Mouse (Mus musculus) midbrain, embryonic 10.5 days (tissue): ENCODE measurements at regions not wholly inside any gene's neighbourhood (a gene's known extent, or its start where the extent isn't known, plus 50 kb on each side); places are given as distances from the start of the nearest gene placed in this dataset.

Source experiments
- DNase-seq: peaks from one replicate; pipeline ENCODE4 v3.0.0-alpha.2; 2017; ENCODE audit warnings: low spot score
- H3K27ac ChIP-seq: fragments of 300-500 bp; sonication (generic); replicated peaks from 2 replicates; pipeline ENCODE4 v1.5.1; 2016; ENCODE audit warnings: mild to moderate bottlenecking
- H3K27me3 ChIP-seq: fragments of 300-500 bp; sonication (generic); 2 replicates; pipeline ENCODE4 v1.6.1; 2016; ENCODE audit warnings: low read depth, mild to moderate bottlenecking; ENCODE audit not compliant: poor library complexity, severe bottlenecking
- H3K36me3 ChIP-seq: fragments of 300-500 bp; sonication (generic); 2 replicates; pipeline ENCODE4 v1.6.1; 2016; ENCODE audit warnings: mild to moderate bottlenecking, moderate library complexity
- H3K4me1 ChIP-seq: fragments of 300-500 bp; sonication (generic); 2 replicates; pipeline ENCODE4 v1.6.1; 2016
- H3K4me3 ChIP-seq: fragments of 300-500 bp; sonication (generic); 2 replicates; pipeline ENCODE4 v1.5.1; 2016; ENCODE audit warnings: mild to moderate bottlenecking, moderate library complexity
- H3K9me3 ChIP-seq: fragments of 300-500 bp; sonication (generic); replicated peaks from 2 replicates; pipeline ENCODE4 v1.6.1; 2016; ENCODE audit warnings: mild to moderate bottlenecking
- WGBS: fragments of 180-500 bp; shearing (Covaris S2); methylation state at CpG from one replicate; pipeline ENCODE4 v1.1.7; 2016; 5-methylcytosine and 5-hydroxymethylcytosine counted together

DNA sequence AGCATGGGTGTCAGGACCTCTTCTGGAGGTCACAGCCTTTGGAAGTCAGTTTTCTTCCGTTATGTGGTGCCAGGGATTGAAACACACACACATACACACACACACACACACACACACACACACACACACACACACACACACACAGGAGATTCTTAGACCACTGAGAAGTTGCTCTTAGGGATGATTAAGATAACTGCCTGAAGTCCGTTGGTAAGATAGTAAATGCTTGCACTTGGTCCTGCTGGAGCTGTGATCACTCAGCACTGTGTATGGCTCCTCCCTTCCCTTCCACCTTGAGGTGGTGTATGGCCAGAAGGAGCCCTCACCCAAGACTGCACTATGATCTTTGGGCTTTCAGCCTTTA, 118.7 kb upstream of the Slc22a12 start:
- peaks cover 31% of the 10 kb centered on the region for H3K4me1 ChIP-seq
- no peaks in the 10 kb centered on the region for H3K9me3 ChIP-seq
- 50% methylated on average over 2 of the region's 2 CpGs for WGBS
- no peak for DNase-seq
- H3K36me3 ChIP-seq: no peaks in the 10 kb centered on the region
- H3K4me3 ChIP-seq: no peak overlapping the region
- peaks cover 74% of the 10 kb centered on the region for H3K27me3 ChIP-seq
- H3K27ac ChIP-seq: no peak overlapping the region

- peaks cover 31% of the 10 kb centered on the region for H3K4me1 ChIP-seq
- no peaks in the 10 kb centered on the region for H3K36me3 ChIP-seq
- no peak for DNase-seq
- no peak overlapping the region for H3K4me3 ChIP-seq
- H3K27me3 ChIP-seq: peaks cover 74% of the 10 kb centered on the region
- H3K9me3 ChIP-seq: no peaks in the 10 kb centered on the region
- H3K27ac ChIP-seq: no peak overlapping the region
- WGBS: 27% methylated on average over 8 of the region's 8 CpGs
Observed at GRCm38 (mm10) chr19:6660723-6661507, 118.1 kb upstream of the Slc22a12 start.

DNA sequence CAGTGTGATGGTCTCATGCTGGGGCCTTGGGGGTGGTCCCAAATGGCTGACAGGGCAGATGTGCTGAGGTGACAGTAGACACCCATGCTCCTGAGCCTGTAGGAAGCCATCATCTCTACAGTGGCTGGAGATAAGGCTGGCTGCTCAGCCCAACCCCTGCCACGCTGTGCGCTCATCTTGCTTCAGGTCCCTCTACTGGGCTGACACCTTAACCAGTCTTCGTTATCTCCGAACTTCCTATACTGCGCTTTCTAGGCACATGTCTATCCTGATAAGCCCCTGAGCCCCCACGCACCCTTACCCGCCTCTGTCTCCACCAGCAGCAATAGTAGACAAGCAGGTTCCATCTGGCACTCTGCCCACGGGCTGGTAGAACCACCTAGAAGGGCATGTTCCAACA, 117.3 kb upstream of the Slc22a12 start:
- H3K27me3 ChIP-seq: peaks cover 69% of the 10 kb centered on the region
- 84% methylated on average over 8 of the region's 8 CpGs for WGBS
- H3K4me1 ChIP-seq: peaks cover 31% of the 10 kb centered on the region
- no peak overlapping the region for H3K4me3 ChIP-seq
- no peaks in the 10 kb centered on the region for H3K36me3 ChIP-seq
- no peaks in the 10 kb centered on the region for H3K9me3 ChIP-seq
- H3K27ac ChIP-seq: no peak overlapping the region
- no peak for DNase-seq

GRCm38 (mm10) chr19:6654550-6654949, 111.7 kb upstream of the Slc22a12 start:
- H3K27me3 ChIP-seq: peaks cover 23% of the 10 kb centered on the region
- H3K4me3 ChIP-seq: no peak overlapping the region
- H3K4me1 ChIP-seq: no peaks in the 10 kb centered on the region
- H3K27ac ChIP-seq: no peak overlapping the region
- no peaks in the 10 kb centered on the region for H3K36me3 ChIP-seq
- H3K9me3 ChIP-seq: no peaks in the 10 kb centered on the region; the same call in 1 of the 2 replicates
- DNase-seq: no peak
- 87% methylated on average over 5 of the region's 5 CpGs for WGBS

DNA sequence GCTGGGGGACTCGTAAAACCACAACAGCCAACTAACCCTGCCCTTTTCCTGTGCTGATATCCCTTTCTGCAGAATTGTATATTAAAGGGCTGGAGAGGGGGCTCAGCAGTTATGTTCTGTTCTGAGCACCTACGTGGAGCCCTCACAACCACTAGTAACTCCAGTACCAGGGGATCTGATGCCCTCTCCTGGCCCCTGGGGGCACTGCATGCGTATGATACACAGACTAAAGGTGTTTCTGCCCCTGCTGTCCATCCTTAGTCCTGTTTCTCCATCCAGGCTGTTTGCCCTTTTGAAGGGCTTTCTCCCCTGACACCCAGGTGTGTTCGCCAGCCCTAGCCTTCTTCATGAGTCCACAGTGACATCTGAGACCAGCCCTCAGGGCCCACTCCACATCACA, 109.9 kb upstream of the Slc22a12 start:
- no peaks in the 10 kb centered on the region for H3K4me1 ChIP-seq
- no peak overlapping the region for H3K4me3 ChIP-seq
- H3K27ac ChIP-seq: no peak overlapping the region
- DNase-seq: no peak
- H3K36me3 ChIP-seq: no peaks in the 10 kb centered on the region
- H3K27me3 ChIP-seq: peaks cover 12% of the 10 kb centered on the region
- peaks cover 2% of the 10 kb centered on the region; the same call in 1 of the 2 replicates for H3K9me3 ChIP-seq
- WGBS: 79% methylated on average over 4 of the region's 4 CpGs

GRCm38 (mm10) chr19:6651192-6651591, 108.4 kb upstream of the Slc22a12 start:
- Histone ChIP-seq H3K36me3 (no peaks in the 10 kb centered on the region), H3K9me3 (peaks cover 9% of the 10 kb centered on the region; the same call in 1 of the 2 replicates), H3K27ac (no peak overlapping the region), H3K4me1 (no peaks in the 10 kb centered on the region), H3K27me3 (peaks cover 5% of the 10 kb centered on the region; the same call in 1 of the 2 replicates), H3K4me3 (no peak overlapping the region)
- DNase-seq: no peak
- WGBS: 82% methylated on average over 5 of the region's 5 CpGs

DNA sequence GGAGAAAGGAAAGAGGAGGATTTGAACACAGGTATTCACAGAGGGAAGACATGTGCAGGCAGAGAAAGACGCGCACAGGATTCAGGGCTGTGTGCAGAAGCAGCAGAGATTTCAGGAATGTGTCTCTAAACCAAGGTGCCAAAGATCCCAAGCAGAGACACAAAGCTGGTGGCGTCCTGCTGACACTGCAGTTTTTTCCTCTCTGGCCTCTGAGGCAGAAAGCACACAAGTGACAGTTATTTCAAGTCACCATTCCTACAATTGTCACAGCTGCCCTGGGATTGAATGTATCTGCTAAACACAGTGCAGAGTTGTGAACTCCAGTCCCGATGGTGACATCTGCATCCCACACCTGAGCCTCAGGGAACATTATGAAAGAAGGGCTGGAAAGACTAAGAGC, 107.1 kb upstream of the Slc22a12 start:
- Histone ChIP-seq H3K27ac (no peak overlapping the region), H3K4me3 (no peak overlapping the region), H3K9me3 (peaks cover 9% of the 10 kb centered on the region; the same call in 1 of the 2 replicates), H3K27me3 (no peaks in the 10 kb centered on the region), H3K4me1 (no peaks in the 10 kb centered on the region), H3K36me3 (no peaks in the 10 kb centered on the region)
- no peak for DNase-seq
- 87% methylated on average over 4 of the region's 4 CpGs for WGBS

DNA sequence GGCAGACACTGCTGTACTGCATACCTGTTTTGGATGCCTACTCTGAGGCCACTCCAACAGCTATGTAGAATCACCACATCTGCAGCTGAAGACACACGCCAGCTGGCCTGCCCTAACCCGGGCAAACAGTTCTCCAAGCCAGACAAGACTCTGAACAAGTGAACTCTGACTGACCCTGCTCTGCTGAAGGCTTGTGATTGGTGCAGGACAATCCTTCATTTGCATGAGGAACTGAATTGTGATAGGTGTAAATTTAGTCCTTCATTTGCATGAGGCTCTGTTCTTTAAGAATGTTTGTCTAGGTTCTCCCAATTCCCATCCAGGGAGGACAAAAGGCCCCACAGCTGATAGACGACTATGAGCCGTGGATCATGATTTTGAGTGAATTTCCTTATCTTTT, 104.9 kb upstream of the Slc22a12 start:
- Histone ChIP-seq H3K4me3 (no peak overlapping the region), H3K27ac (no peak overlapping the region), H3K4me1 (no peaks in the 10 kb centered on the region), H3K27me3 (no peaks in the 10 kb centered on the region), H3K36me3 (no peaks in the 10 kb centered on the region), H3K9me3 (0 out of 2 replicates have a peak, but pooled peaks cover 9% of the 10 kb centered on the region)
- DNase-seq: no peak
- WGBS: 88% methylated on average over 4 of the region's 4 CpGs

- no peak for DNase-seq
- Histone ChIP-seq H3K4me1 (no peaks in the 10 kb centered on the region), H3K27ac (no peak overlapping the region), H3K27me3 (no peaks in the 10 kb centered on the region), H3K9me3 (0 out of 2 replicates have a peak, but pooled peaks cover 9% of the 10 kb centered on the region), H3K4me3 (no peak overlapping the region), H3K36me3 (no peaks in the 10 kb centered on the region)
- 88% methylated on average over 3 of the region's 3 CpGs for WGBS
Observed at GRCm38 (mm10) chr19:6647216-6647615, 104.4 kb upstream of the Slc22a12 start.

DNA sequence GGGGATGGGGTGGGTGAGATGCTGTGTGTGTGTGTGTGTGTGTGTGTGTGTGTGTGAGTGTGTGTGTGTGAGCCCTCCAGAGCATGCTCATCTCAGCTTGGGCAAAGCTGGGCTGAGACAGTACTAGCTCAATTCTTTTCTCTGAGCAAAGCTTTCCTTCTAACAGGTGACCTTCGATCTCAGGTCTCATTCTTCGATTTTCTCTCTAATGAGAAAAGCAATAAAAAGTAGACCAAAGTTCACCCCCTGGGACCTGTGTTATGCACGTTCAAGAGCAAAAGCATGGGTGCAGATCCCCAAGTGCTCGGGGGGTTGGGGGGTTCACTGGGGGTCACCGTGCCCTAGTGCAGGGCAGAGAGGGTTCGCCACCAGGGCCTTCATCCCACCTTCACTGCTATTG, 103.1 kb upstream of the Slc22a12 start:
- no peak overlapping the region for H3K27ac ChIP-seq

DNA sequence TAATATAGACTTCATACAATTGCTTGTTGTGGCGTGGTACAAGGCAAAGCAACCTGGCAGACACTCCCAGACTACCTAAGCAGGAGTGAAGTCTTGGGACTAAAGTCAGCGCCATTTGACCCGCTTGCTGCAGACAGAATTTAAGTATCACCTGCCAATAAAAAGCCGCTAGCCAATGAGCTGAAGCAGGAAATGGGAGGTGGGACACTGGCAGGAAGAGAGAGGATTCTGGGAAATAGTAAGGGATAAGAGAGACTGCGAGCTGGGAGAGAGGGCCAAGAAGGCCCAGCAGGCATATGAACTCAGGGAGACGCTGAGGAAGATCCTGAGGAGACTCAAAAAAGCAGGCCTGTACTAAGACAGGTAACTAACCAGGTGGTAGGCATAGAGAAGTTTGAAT, 102.0 kb upstream of the Slc22a12 start:
- 82% methylated on average over 6 of the region's 6 CpGs for WGBS
- Histone ChIP-seq H3K36me3 (no peaks in the 10 kb centered on the region), H3K9me3 (0 out of 2 replicates have a peak, but pooled peaks cover 9% of the 10 kb centered on the region), H3K4me3 (no peak overlapping the region), H3K4me1 (no peaks in the 10 kb centered on the region), H3K27me3 (no peaks in the 10 kb centered on the region), H3K27ac (no peak overlapping the region)
- DNase-seq: no peak

More for the DNA sequence above, 103.1 kb upstream of the Slc22a12 start:
- Histone ChIP-seq H3K9me3 (0 out of 2 replicates have a peak, but pooled peaks cover 9% of the 10 kb centered on the region), H3K4me3 (no peak overlapping the region), H3K4me1 (no peaks in the 10 kb centered on the region), H3K36me3 (no peaks in the 10 kb centered on the region), H3K27me3 (no peaks in the 10 kb centered on the region)
- 97% methylated on average over 6 of the region's 6 CpGs for WGBS
- DNase-seq: no peak

DNA sequence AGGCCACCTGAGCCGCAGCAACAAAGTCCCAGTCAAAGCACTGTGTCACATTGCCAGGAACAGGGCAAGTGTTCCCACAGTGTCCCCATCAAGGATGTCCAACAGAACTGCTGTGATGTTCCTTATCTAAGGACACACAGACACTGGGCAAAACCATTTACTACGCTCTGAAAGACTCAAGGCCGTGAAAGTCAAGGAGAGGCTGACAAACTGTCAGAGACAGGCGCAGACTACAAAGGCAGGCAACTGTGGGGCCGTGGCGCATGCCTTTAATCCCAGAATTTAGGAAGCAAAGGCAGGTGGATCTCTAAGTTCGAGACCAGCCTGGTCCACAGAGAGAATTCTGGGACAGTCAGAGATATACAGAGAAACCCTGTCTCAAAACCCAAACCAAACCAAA, 96.8 kb upstream of the Slc22a12 start:
- no peak for DNase-seq
- H3K4me3 ChIP-seq: no peak overlapping the region
- no peak overlapping the region for H3K27ac ChIP-seq
- H3K36me3 ChIP-seq: no peaks in the 10 kb centered on the region
- no peaks in the 10 kb centered on the region for H3K27me3 ChIP-seq
- WGBS: 89% methylated on average over 7 of the region's 7 CpGs
- H3K9me3 ChIP-seq: no peaks in the 10 kb centered on the region
- no peaks in the 10 kb centered on the region for H3K4me1 ChIP-seq

- DNase-seq: no peak
- 60% methylated on average over 10 of the region's 10 CpGs for WGBS
- no peaks in the 10 kb centered on the region; the same call in 1 of the 2 replicates for H3K27me3 ChIP-seq
Observed at GRCm38 (mm10) chr19:6633400-6633799, 90.6 kb upstream of the Slc22a12 start.

More at GRCm38 (mm10) chr19:6633400-6633799, 90.6 kb upstream of the Slc22a12 start:
- Histone ChIP-seq H3K9me3 (no peaks in the 10 kb centered on the region), H3K4me1 (peaks cover 9% of the 10 kb centered on the region), H3K4me3 (no peak overlapping the region), H3K27ac (no peak overlapping the region), H3K36me3 (no peaks in the 10 kb centered on the region)
